Mouse (Mus musculus): Measurements from ENCODE around the gene Tex16.

Tex16 gene

GRCm38 (mm10) chrX:112010707-112011106 lies at the start of gene Tex16:
Gene Tex16, plus strand, starts transcription at chrX:112011007.
- no peak for DNase-seq (ENCODE audit: low read depth)

GRCm38 (mm10) chrX:111999661-112000060 lies 11.1 kb upstream of the Tex16 start:
- DNase-seq (ENCODE audit: low read depth), result no peak
